Comparison of ENCODE assay signal across 25 mouse cellular contexts in the genomic region with DNA sequence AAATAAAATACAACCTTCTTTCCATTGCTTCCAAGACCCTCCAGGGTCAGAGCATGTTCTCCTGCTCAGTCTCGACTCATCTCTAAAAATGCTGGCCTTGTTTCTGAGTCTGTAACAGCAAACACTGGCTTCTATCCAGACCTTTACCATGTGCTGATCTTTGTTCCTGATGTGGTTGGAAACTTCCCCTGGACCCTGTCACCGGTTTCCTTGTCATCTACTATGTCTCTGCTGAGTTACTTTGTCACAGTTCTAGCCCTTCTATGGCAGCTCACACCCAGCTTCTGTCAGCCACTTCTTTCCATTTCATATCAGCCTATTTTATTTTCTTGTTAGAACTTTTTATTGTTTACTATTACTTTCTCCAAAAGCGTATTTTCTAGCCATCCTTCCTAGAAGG.
DNase-seq lines count a peak whose midpoint lies in the region; ATAC-seq and TF ChIP-seq lines count a peak whose summit lies in the region.
"Had no signal": no experiment of that assay in that cellular context is flagged by ENCODE, and none has a peak within 500 bp of the region (broad histone marks: within the 10 kb centered on the region; RNA-seq: fewer than 3 reads in every experiment).

No protein-coding gene starts in this region.

- H3K9me3 ChIP-seq in midbrain, embryonic 15.5 days: no peaks in the 10 kb centered on the region
- H3K9me3 ChIP-seq: embryonic facial prominence, embryonic 13.5 days; embryonic facial prominence, embryonic 15.5 days; forebrain, embryonic 10.5 days; forebrain, embryonic 12.5 days had no signal

- no peak for TF ChIP-seq CTCF in thymus, adult 2 months (IDR thresholded peaks at IDR 0.05; ENCODE audit: borderline replicate concordance, control insufficient read depth, extremely low read depth, insufficient read depth, low read length, poor library complexity)

- no peak overlapping the region for H3K9ac ChIP-seq in midbrain, embryonic 15.5 days
- H3K9ac ChIP-seq: embryonic facial prominence, embryonic 13.5 days; embryonic facial prominence, embryonic 15.5 days; forebrain, embryonic 12.5 days had no signal

- H3K27me3 ChIP-seq in thymus, adult 2 months (ENCODE audit: control insufficient read depth, insufficient read depth, low read length): no peaks in the 10 kb centered on the region
- H3K27me3 ChIP-seq in midbrain, embryonic 15.5 days (replicated peaks): no peaks in the 10 kb centered on the region
- H3K27me3 ChIP-seq: embryonic facial prominence, embryonic 13.5 days; embryonic facial prominence, embryonic 15.5 days; forebrain, embryonic 12.5 days; Patski had no signal

- no peak overlapping the region for H3K4me2 ChIP-seq in midbrain, embryonic 15.5 days
- H3K4me2 ChIP-seq: embryonic facial prominence, embryonic 13.5 days; embryonic facial prominence, embryonic 15.5 days; forebrain, embryonic 12.5 days had no signal

- H3K4me1 ChIP-seq in thymus, adult 2 months (replicated peaks; ENCODE audit: control insufficient read depth, insufficient read depth, low read length): no peaks in the 10 kb centered on the region
- no peaks in the 10 kb centered on the region for H3K4me1 ChIP-seq in midbrain, embryonic 15.5 days
- H3K4me1 ChIP-seq: embryonic facial prominence, embryonic 13.5 days; embryonic facial prominence, embryonic 15.5 days; forebrain, embryonic 10.5 days; forebrain, embryonic 12.5 days had no signal

- no peaks in the 10 kb centered on the region for H3K36me3 ChIP-seq in thymus, adult 2 months (ENCODE audit: control insufficient read depth, insufficient read depth, low read length)
- H3K36me3 ChIP-seq in midbrain, embryonic 15.5 days (replicated peaks): no peaks in the 10 kb centered on the region
- H3K36me3 ChIP-seq: embryonic facial prominence, embryonic 13.5 days; embryonic facial prominence, embryonic 15.5 days; forebrain, embryonic 10.5 days; forebrain, embryonic 12.5 days had no signal

- DNase-seq in 416B (ENCODE audit: low read depth): peak; percentile 92
- no peak for DNase-seq in thymus, adult 2 months
- no peak for DNase-seq in thymus, postnatal 0 days (ENCODE audit: low spot score)
- DNase-seq: adrenal gland, adult 8-10 months; adrenal gland, postnatal 14 days; adrenal gland, postnatal 36 days; cerebellum, adult 11-12 months; cerebellum, adult 2 months; cerebellum, adult 9-10 months; cerebellum, postnatal 10 days; cerebellum, postnatal 25 days; embryo, embryonic 11 days had no signal

- no peak overlapping the region for H3K4me3 ChIP-seq in thymus, adult 2 months (ENCODE audit: control insufficient read depth, insufficient read depth, low read length)
- H3K4me3 ChIP-seq in midbrain, embryonic 15.5 days: no peak overlapping the region
- H3K4me3 ChIP-seq: embryonic facial prominence, embryonic 13.5 days; embryonic facial prominence, embryonic 15.5 days; erythroblast, embryonic 14.5 days; forebrain, embryonic 10.5 days; forebrain, embryonic 12.5 days had no signal

- no peak for TF ChIP-seq POLR2A in thymus, adult 2 months (IDR thresholded peaks at IDR 0.05; ENCODE audit: control insufficient read depth, extremely low read depth, insufficient read depth, low read length, poor library complexity)

- peak; percentile 87 for ATAC-seq in common myeloid progenitor, adult 5-6 weeks (replicated peaks; ENCODE audit: low read depth, poor library complexity, severe bottlenecking)
- peak; percentile 77 to 80 for ATAC-seq in hematopoietic stem cell, adult 5-6 weeks (replicated peaks in 1 of 2; ENCODE audit: insufficient read depth in 1 of 2, low FRiP score in 2 of 2, low TSS enrichment in 1 of 2, low read depth in 1 of 2, poor library complexity in 2 of 2, severe bottlenecking in 2 of 2)
- peak; percentile 37; the same call in 1 of the 2 replicates for ATAC-seq in megakaryocyte-erythroid progenitor cell, adult 5-6 weeks (replicated peaks; ENCODE audit: low FRiP score, low TSS enrichment, poor library complexity, severe bottlenecking)
- no peak for ATAC-seq in midbrain, embryonic 15.5 days (replicated peaks)
- ATAC-seq: activated CD4-positive, CD25-positive, alpha-beta regulatory T cell, adult 4 months; forebrain, embryonic 14.5 days; forebrain, embryonic 16.5 days; Patski had no signal

- WGBS in thymus, adult 2 months: 44% methylated on average over 3 of the region's 3 CpGs
- WGBS in midbrain, embryonic 15.5 days: 88% methylated on average over 3 of the region's 3 CpGs

- no peak overlapping the region for H3K27ac ChIP-seq in thymus, adult 2 months (ENCODE audit: control insufficient read depth, insufficient read depth, low read length)
- no peak overlapping the region for H3K27ac ChIP-seq in midbrain, embryonic 15.5 days
- H3K27ac ChIP-seq: embryonic facial prominence, embryonic 13.5 days; embryonic facial prominence, embryonic 15.5 days; forebrain, embryonic 10.5 days; forebrain, embryonic 12.5 days had no signal
